Mouse (Mus musculus) myocyte (in vitro differentiated cells): ENCODE data around the gene Inpp5e.

ENCODE experiments used
- CEBPB ChIP-seq: IDR thresholded peaks from 2 replicates; pipeline ENCODE4 v1.6.1; 2011; ENCODE audit warnings: mild to moderate bottlenecking, moderate library complexity; ENCODE audit not compliant: poor library complexity, insufficient read depth, severe bottlenecking
- POLR2A ChIP-seq: IDR thresholded peaks from one replicate; pipeline ENCODE4 v1.6.1; 2011; ENCODE audit warnings: low read depth, mild to moderate bottlenecking, control low read depth, moderate library complexity; ENCODE audit not compliant: insufficient read length
- USF1 ChIP-seq: IDR thresholded peaks from one replicate; pipeline ENCODE4 v1.6.1; 2011; ENCODE audit warnings: low read depth, mild to moderate bottlenecking, control low read depth, moderate library complexity

- TF ChIP-seq POLR2A (no peak), USF1 (no peak), CEBPB (no peak)
These were observed 1.1 kb upstream of the Inpp5e start for GRCm38 (mm10) chr2:26410091-26410490.
